Mouse (Mus musculus) liver, postnatal 0 days (tissue): ENCODE results near the gene Uvrag.

Source experiments
- CTCF ChIP-seq: sonication (generic); IDR thresholded peaks from 2 replicates; pipeline ENCODE4 v1.5.1; 2016; ENCODE audit warnings: antibody characterized with exemption, low read depth
- EP300 ChIP-seq: IDR thresholded peaks from 2 replicates; pipeline ENCODE4 v1.6.1; 2016; ENCODE audit warnings: antibody characterized with exemption, low read depth, mild to moderate bottlenecking

- no peak for TF ChIP-seq EP300
- TF ChIP-seq CTCF: no peak
Measured at GRCm38 (mm10) chr7:99027185-99027584, 113.8 kb downstream of the Uvrag start.
